Comparison of ENCODE assay signal across 14 mouse cellular contexts in genomic region chr16:22593907-22594306, GRCm38 (mm10).
A peak's percentile ranks its signal among the peaks of the same experiment; 100 is the strongest.
DNase-seq lines count a peak whose midpoint lies in the region; ATAC-seq and TF ChIP-seq lines count a peak whose summit lies in the region.
"Had no signal": no experiment of that assay in that cellular context is flagged by ENCODE, and none has a peak within 500 bp of the region (broad histone marks: within the 10 kb centered on the region; RNA-seq: fewer than 3 reads in every experiment).

No protein-coding gene starts in this region.

- no peak overlapping the region for H3K27ac ChIP-seq in heart, embryonic 10.5 days
- H3K27ac ChIP-seq in lung, embryonic 14.5 days (ENCODE audit: low read depth), result no peak overlapping the region
- no peak overlapping the region for H3K27ac ChIP-seq in MEL (ENCODE audit: control insufficient read depth, low read depth, low read length)
- H3K27ac ChIP-seq: embryonic facial prominence, embryonic 12.5 days; hindbrain, embryonic 15.5 days; liver, embryonic 13.5 days had no signal

- peak; percentile 16 for TF ChIP-seq RAD21 in MEL (IDR thresholded peaks at IDR 0.05; ENCODE audit: low read depth, low read length)

- TF ChIP-seq EP300 in MEL (IDR thresholded peaks at IDR 0.05; ENCODE audit: low read depth in 1 of 2, low read length in 2 of 2), result no peak

- no peak for ATAC-seq in lung, embryonic 14.5 days (ENCODE audit: insufficient read depth)

- H3K4me3 ChIP-seq in heart, embryonic 10.5 days, result no peak overlapping the region
- H3K4me3 ChIP-seq in lung, embryonic 14.5 days (ENCODE audit: low read depth, low read length), result no peak overlapping the region
- H3K4me3 ChIP-seq in MEL (ENCODE audit: control insufficient read depth in 1 of 2, insufficient read depth in 1 of 2, low read depth in 2 of 2, low read length in 2 of 2), result no peak overlapping the region
- H3K4me3 ChIP-seq: embryonic facial prominence, embryonic 12.5 days; hindbrain, embryonic 15.5 days; liver, embryonic 13.5 days had no signal

- no peaks in the 10 kb centered on the region for H3K27me3 ChIP-seq in heart, embryonic 10.5 days (ENCODE audit: insufficient read depth, poor library complexity, severe bottlenecking)
- no peaks in the 10 kb centered on the region for H3K27me3 ChIP-seq in lung, embryonic 14.5 days (ENCODE audit: insufficient read depth, low read length)
- no peaks in the 10 kb centered on the region for H3K27me3 ChIP-seq in MEL (ENCODE audit: control insufficient read depth in 1 of 2, insufficient read depth in 2 of 2, low read length in 2 of 2)
- H3K27me3 ChIP-seq: embryonic facial prominence, embryonic 12.5 days; hindbrain, embryonic 15.5 days; liver, embryonic 13.5 days had no signal

- TF ChIP-seq CTCF in lung, embryonic 14.5 days (IDR thresholded peaks at IDR 0.05; ENCODE audit: low read depth), result peak; percentile 45
- peak in 1 of 3 experiments; percentile 22; a peak in 2 of 6 replicates for TF ChIP-seq CTCF in MEL (IDR thresholded peaks at IDR 0.05 in 2 of 3, conservative IDR thresholded peaks at IDR 0.05 in 1 of 3; ENCODE audit: control insufficient read depth in 1 of 3, insufficient read depth in 1 of 3, low read depth in 2 of 3, low read length in 3 of 3, poor library complexity in 1 of 3, severe bottlenecking in 1 of 3)

- DNase-seq in heart, postnatal 4 days, result peak; percentile 18
- DNase-seq in heart, embryonic 10.5 days (ENCODE audit: low spot score), result no peak
- peak; percentile 29 for DNase-seq in lung, embryonic 14.5 days
- no peak for DNase-seq in lung, postnatal 14 days
- DNase-seq in A20 (ENCODE audit: low read depth, low spot score), result peak; percentile 34
- DNase-seq in MEL (ENCODE audit: low read depth, low spot score), result peak; percentile 3
- DNase-seq in embryo, embryonic 10.5 days (ENCODE audit: low spot score), result no peak
- no peak for DNase-seq in urinary bladder, postnatal 14 days (ENCODE audit: low spot score)
- DNase-seq: cerebellum, adult 9-11 months; kidney, postnatal 4 days; liver, embryonic 13.5 days; right cerebral cortex, postnatal 25 days had no signal

- H3K9me3 ChIP-seq in heart, embryonic 10.5 days, result no peaks in the 10 kb centered on the region
- H3K9me3 ChIP-seq in lung, embryonic 14.5 days (ENCODE audit: low read depth, low read length), result no peaks in the 10 kb centered on the region
- no peaks in the 10 kb centered on the region for H3K9me3 ChIP-seq in MEL (replicated peaks; ENCODE audit: insufficient read depth, low read length)
- H3K9me3 ChIP-seq: embryonic facial prominence, embryonic 12.5 days; hindbrain, embryonic 15.5 days; liver, embryonic 13.5 days had no signal

- H3K79me2 ChIP-seq in MEL (ENCODE audit: control insufficient read depth, insufficient read depth, low read length, poor library complexity), result no peaks in the 10 kb centered on the region

- H3K36me3 ChIP-seq in heart, embryonic 10.5 days, result no peaks in the 10 kb centered on the region
- no peaks in the 10 kb centered on the region for H3K36me3 ChIP-seq in lung, embryonic 14.5 days (ENCODE audit: insufficient read depth)
- H3K36me3 ChIP-seq in MEL (ENCODE audit: control insufficient read depth in 1 of 2, insufficient read depth in 2 of 2, low read length in 2 of 2), result no peaks in the 10 kb centered on the region
- H3K36me3 ChIP-seq: embryonic facial prominence, embryonic 12.5 days; hindbrain, embryonic 15.5 days; liver, embryonic 13.5 days had no signal

- no peak overlapping the region for H3K4me2 ChIP-seq in lung, embryonic 14.5 days
- H3K4me2 ChIP-seq: embryonic facial prominence, embryonic 12.5 days; hindbrain, embryonic 15.5 days; liver, embryonic 13.5 days had no signal

- H3K4me1 ChIP-seq in heart, embryonic 10.5 days, result no peaks in the 10 kb centered on the region
- no peaks in the 10 kb centered on the region for H3K4me1 ChIP-seq in lung, embryonic 14.5 days (ENCODE audit: insufficient read depth)
- no peaks in the 10 kb centered on the region for H3K4me1 ChIP-seq in MEL (ENCODE audit: control insufficient read depth in 1 of 2, insufficient read depth in 2 of 2, low read length in 2 of 2)
- H3K4me1 ChIP-seq: embryonic facial prominence, embryonic 12.5 days; hindbrain, embryonic 15.5 days; liver, embryonic 13.5 days had no signal

- WGBS in heart, embryonic 10.5 days, result 86% methylated on average over 2 of the region's 2 CpGs
- WGBS in lung, embryonic 14.5 days, result 93% methylated on average over 2 of the region's 2 CpGs

- H3K9ac ChIP-seq in lung, embryonic 14.5 days, result no peak overlapping the region
- H3K9ac ChIP-seq in MEL (ENCODE audit: control insufficient read depth, low read depth, low read length, poor library complexity, severe bottlenecking), result no peak overlapping the region
- H3K9ac ChIP-seq: embryonic facial prominence, embryonic 12.5 days; hindbrain, embryonic 15.5 days; liver, embryonic 13.5 days had no signal

- TF ChIP-seq POLR2A in MEL (IDR thresholded peaks at IDR 0.05; ENCODE audit: control insufficient read depth in 1 of 2, insufficient read depth in 1 of 2, low read depth in 1 of 2, low read length in 2 of 2, poor library complexity in 1 of 2), result no peak

TF ChIP-seq in MEL, 35 proteins besides CTCF, POLR2A, EP300 and RAD21:
- TF ChIP-seq CHD1 (IDR thresholded peaks at IDR 0.05; ENCODE audit: low read depth, low read length), result no peak
- peak; percentile 40 for TF ChIP-seq SMC3 (IDR thresholded peaks at IDR 0.05; ENCODE audit: low read depth, low read length)
- TF ChIP-seq POLR2AphosphoS5 (IDR thresholded peaks at IDR 0.05; ENCODE audit: borderline replicate concordance, low read depth, low read length), result no peak
- TF ChIP-seq MYB (IDR thresholded peaks at IDR 0.05; ENCODE audit: low read depth, low read length), result no peak

Comparison
In these comparisons a context has a peak if more than half of its experiments do, and no peak if none do; other contexts are left out.
1. DNase-seq: peak in heart, postnatal 4 days (single experiment), lung, embryonic 14.5 days (single experiment), A20 (single experiment) and MEL (single experiment); none in heart, embryonic 10.5 days (single experiment), lung, postnatal 14 days (single experiment), embryo, embryonic 10.5 days (single experiment) and urinary bladder, postnatal 14 days (single experiment).